Mouse (Mus musculus) CD4-positive, CD25-positive, alpha-beta regulatory T cell, adult 2 months (primary cell): Measurements from ENCODE around the gene AC134908.4.
"Not testable (repeated sequence)": the region's sequence is repeated elsewhere in the genome, so short reads cannot be mapped to it uniquely, and the experiment has no call there.

ENCODE experiments used
- DNase-seq: peaks from one replicate; pipeline ENCODE4 v3.0.0-alpha.2; 2012; ENCODE audit warnings: low read depth, low spot score

Gene AC134908.4

GRCm38 (mm10) chr17:25775318-25776062 lies 20.0 kb downstream of the AC134908.4 start:
- no peak for DNase-seq

- peak; percentile 99 for DNase-seq
Measured at GRCm38 (mm10) chr17:25773549-25774120, 21.8 kb downstream of the AC134908.4 start, which contains the start of gene Narfl. Narfl (plus strand) TSS chr17:25773776.

GRCm38 (mm10) chr17:25769331-25769730 lies 26.1 kb downstream of the AC134908.4 start:
- no peak for DNase-seq

GRCm38 (mm10) chr17:25765886-25766285 lies 29.6 kb downstream of the AC134908.4 start:
- DNase-seq, result no peak

- no peak for DNase-seq
Measured at GRCm38 (mm10) chr17:25762591-25762990, 32.9 kb downstream of the AC134908.4 start.

GRCm38 (mm10) chr17:25761561-25761970 lies 33.9 kb downstream of the AC134908.4 start:
- no peak for DNase-seq

- DNase-seq, result no peak
Measured at GRCm38 (mm10) chr17:25760148-25760547, 35.3 kb downstream of the AC134908.4 start.

- DNase-seq, result no peak
Measured at GRCm38 (mm10) chr17:25757691-25758090, 37.8 kb downstream of the AC134908.4 start.

- DNase-seq, result no peak
Measured at GRCm38 (mm10) chr17:25756378-25757242, 38.8 kb downstream of the AC134908.4 start.

GRCm38 (mm10) chr17:25755627-25756377 lies 39.7 kb downstream of the AC134908.4 start:
- no peak for DNase-seq

GRCm38 (mm10) chr17:25755086-25755485 lies 40.4 kb downstream of the AC134908.4 start:
- DNase-seq, result no peak

- DNase-seq, result no peak
Measured at GRCm38 (mm10) chr17:25754241-25754640, 41.2 kb downstream of the AC134908.4 start, which contains the start of gene Msln. Msln (minus strand) TSS chr17:25754378.

- DNase-seq, result no peak
Measured at GRCm38 (mm10) chr17:25751446-25751845, 44.0 kb downstream of the AC134908.4 start.

GRCm38 (mm10) chr17:25749314-25749713 lies 46.1 kb downstream of the AC134908.4 start:
- DNase-seq, result no peak

- DNase-seq, result no peak
Measured at GRCm38 (mm10) chr17:25748238-25748637, 47.2 kb downstream of the AC134908.4 start.

- no peak for DNase-seq
Measured at GRCm38 (mm10) chr17:25744311-25744710, 51.1 kb downstream of the AC134908.4 start.

- DNase-seq, result no peak
Measured at GRCm38 (mm10) chr17:25743831-25744230, 51.6 kb downstream of the AC134908.4 start.

- DNase-seq, result not testable (repeated sequence)
Measured at GRCm38 (mm10) chr17:25741471-25741870, 54.0 kb downstream of the AC134908.4 start.
